Mouse (Mus musculus): ENCODE measurements around the gene Clpx. TPM values are rescaled to one million over a fixed set of nuclear protein-coding genes. Genes with fewer than 3 reads are reported as not detected.
"Not testable (repeated sequence)": the region's sequence is repeated elsewhere in the genome, so short reads cannot be mapped to it uniquely, and the experiment has no call there.

Gene Clpx
- 15.8 and 24.0 TPM in 2 replicates for total RNA-seq (2014; fragmentation: Nextera tagmentation)
- total RNA-seq (2017) = 44.3 and 51.7 TPM in 2 replicates

DNA sequence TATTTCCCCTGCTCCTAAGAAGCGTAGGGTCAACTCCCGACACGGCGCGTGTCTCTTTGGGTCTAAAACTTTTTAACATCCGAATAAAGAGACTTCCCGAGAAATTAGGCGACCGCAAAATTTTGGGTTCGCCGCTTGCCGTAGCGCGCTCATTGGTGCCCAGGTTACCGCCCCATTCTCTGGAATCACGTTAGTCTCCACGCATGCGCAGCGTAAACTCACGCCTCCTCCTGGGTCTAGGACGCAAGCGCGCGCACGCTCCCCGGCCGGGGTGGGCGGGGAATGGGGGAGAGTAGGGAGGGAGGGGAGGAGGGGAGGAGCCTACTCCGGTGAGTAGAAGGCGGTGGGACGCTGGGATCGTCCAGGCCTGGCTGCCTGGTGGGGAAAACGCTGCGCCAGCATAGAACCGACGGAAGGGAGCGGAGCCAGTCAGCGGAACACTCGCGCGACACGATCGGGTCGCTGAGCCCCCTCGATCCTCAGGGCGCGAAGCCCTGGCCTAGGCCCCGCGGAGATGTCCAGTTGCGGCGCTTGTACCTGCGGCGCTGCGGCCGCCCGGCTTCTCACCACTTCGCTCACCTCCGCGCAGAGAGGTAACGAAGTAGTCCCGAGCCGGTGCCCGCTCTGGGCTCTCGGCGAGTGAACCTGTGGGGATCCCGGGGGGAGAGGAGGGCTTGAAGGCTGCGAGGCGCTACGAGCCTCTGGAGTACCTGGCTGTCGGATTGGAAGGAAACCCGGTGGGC is at the start of gene Clpx:
Clpx (plus strand) TSS at position 288 of the 743 bp plus-strand sequence.
- ATAC-seq (replicated peaks; ENCODE audit: poor library complexity, severe bottlenecking) = peak; percentile 94

DNA sequence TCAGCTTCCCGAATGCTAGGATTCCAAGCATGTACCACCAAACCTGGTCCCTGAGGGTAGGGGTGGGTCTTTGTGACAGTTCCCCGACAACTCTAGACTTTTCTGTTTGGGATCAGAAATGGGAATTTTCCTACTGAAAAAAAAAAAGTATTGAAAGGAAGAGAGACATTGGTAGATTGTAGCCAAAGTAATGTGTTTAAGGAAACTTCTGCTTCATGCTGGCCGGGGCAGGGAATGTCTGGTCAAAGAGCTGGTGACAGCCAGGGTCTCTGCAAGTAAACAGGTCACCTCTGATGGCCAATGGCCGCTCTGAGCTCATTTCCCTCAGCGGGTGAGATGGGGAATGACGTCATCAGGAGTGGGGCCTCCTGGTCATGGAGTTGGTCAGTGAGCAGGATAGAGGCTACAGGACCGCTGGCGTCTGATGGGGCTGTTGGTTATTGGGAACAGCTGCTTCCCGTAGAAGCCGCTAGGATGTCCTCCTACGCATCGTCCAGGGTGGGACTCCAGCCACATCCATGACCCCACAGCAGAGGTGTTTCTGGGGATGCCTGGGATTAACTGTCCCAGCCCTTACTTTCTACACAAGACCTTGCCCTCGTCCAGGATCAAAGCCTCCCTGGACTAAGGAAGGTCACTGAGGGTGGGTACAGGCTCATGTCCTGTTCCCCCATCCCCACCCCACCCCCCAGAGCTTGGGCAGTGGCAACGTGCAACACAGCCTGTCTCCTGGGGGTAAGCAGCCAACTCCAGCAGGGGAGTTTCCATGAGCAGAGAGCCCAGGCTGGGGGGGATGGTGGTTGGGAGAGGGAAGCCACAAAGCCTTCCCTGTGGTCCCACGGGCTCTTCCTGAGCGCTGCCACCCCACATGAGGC is 46.3 kb upstream of the Clpx start:
- ATAC-seq (replicated peaks; ENCODE audit: poor library complexity, severe bottlenecking) = no peak

DNA sequence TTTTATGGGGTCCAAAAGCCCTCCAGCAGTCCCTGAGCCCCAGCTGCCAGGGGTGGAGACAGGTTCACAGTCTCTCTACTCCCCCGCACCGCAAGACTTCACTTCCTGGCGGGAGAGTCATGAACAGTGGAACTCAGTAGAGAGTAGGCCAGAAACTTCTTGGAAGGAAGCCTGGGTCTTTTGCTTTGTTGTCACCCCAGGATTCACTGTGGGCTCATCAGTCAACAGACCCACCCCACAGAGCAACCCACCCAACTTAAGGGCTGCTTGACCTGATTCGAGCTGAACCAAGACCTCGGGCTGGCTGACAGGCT is 45.7 kb upstream of the Clpx start:
- ATAC-seq (replicated peaks; ENCODE audit: poor library complexity, severe bottlenecking) = no peak

DNA sequence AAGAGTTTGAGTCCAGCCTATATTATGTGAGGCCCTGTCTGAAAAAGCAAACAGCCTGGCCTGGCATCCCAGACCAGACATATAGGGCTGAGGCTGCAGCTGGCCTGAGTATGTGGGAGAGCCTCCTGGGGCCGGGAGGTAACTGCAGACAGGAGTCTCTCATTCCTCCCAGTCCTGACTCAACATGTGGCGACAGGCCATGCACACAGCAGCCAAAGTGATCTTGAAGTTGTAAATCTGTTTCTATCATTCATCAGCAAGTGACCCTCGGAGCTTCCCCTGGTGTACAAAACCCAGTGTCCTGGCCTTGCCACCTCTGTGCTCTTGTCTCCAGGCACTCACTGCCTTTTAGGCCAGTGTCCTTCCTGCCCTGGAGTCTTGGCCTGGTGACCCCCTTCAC is 42.0 kb upstream of the Clpx start:
- ATAC-seq (replicated peaks; ENCODE audit: poor library complexity, severe bottlenecking) = no peak

DNA sequence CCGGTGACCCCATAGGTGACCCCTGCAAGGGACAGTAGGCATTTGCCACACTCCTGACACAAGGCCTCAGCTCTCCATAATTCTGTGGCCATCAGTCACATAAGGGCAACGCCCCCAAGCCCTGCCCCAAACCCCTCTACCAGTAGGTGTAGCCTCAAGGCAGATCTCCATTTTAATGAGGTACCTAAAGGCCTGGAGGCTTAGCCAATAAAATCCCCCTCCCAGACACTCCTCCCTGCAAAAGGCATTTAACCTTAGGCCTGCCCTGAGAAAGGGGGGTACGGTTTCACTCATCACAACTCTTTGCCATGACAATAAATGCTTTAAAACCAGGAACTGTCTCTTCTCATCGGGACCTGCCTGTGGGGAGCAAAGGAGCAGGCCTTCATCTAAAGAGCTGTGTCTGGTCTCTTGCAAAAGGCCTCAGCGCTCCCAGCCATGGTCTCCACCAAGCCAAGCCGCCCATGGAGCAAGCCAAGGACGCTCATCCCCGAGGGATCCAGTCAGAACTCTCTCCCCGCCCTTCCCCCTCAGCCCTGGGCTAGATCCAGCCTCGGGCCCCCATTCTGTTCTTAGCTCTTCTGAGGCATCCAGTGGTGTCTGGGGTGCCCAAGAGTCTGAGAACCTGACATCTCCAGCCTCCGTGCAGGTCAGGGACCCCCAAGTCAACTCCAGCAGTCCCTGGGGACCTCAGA is 38.0 kb upstream of the Clpx start:
- no peak for ATAC-seq (replicated peaks; ENCODE audit: poor library complexity, severe bottlenecking)

DNA sequence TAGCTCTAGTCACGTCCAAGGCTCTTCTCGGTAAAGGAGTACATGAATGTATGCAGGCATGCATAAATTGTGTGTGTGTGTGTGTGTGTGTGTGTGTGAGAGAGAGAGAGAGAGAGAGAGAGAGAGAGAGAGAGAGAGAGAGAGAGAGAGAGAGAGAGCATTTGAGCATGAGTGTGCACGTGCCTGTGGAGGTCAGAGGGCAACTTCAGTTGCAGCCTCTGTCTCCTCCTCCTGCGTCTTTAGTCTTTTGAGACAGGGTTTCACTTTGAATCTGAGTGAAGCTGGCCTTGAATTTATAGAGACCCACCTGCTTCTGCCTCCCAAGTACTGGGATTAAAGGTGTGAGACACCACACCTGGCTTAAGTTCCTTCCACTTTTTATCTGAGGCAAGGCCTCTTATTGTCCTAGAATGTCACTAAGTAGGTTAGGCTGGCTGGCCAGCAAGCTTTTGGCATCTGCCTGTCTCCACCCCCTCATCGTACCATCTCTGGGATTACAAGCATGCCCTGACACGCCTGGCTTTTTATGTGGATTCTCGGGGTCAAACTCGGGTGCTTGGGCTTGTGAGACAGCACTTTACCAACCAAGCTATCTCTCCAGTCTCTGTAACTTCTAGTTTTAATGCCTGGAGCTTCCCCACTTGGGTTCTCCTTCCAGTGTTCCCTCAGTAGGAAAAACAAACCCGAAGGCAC is 36.7 kb upstream of the Clpx start:
- ATAC-seq (replicated peaks; ENCODE audit: poor library complexity, severe bottlenecking) = no peak

DNA sequence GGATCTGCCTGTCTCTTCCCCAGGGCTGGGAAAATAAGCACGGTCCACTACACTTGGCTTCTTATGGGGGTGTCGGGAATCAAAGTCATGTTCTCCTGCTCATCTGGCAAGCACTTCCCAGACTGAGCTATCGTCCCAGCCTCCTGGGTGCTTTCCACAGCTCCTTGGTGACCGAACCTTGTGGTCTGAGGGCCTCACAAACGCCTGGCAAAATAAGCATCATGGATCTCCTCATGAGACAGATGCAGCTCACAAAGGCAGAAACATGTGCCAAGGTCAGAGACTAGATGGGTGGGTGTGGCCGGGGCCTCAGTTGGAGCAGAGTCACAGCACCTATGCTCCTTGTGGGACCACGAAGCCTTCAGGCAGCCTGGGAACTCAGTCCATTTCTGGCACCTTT is 34.7 kb upstream of the Clpx start:
- ATAC-seq (replicated peaks; ENCODE audit: poor library complexity, severe bottlenecking) = no peak

DNA sequence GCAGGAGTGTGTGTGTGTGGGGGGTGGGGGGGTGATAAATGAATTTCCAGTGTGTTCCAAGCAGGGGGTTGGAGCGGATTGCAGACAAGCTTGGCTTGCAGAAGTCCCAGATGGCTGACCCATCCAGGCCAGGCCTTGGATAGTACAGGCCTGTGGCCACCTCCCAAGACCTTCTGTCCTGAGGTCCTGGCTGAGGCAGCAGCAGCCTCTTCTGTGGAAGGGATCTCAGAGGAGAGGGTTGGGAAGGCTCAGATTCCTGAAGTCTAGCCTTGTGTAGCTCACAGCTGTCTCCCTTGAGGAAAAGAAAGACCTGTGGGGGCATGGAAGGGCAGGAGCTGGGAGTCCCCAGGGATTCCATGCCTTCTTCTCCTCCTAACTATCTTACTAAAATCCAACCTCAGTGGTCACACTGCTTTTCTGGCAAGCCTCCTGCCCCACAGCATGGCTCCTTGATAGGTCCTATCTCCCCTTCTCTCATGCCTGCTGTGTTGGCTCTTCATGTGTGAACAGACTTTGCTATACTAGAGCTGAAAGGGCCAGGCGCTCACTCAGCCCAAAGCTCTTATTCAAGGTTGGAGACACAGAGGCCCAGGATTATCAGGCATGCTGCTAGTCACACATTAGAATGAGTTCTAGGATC is 32.3 kb upstream of the Clpx start:
- no peak for ATAC-seq (replicated peaks; ENCODE audit: poor library complexity, severe bottlenecking)

DNA sequence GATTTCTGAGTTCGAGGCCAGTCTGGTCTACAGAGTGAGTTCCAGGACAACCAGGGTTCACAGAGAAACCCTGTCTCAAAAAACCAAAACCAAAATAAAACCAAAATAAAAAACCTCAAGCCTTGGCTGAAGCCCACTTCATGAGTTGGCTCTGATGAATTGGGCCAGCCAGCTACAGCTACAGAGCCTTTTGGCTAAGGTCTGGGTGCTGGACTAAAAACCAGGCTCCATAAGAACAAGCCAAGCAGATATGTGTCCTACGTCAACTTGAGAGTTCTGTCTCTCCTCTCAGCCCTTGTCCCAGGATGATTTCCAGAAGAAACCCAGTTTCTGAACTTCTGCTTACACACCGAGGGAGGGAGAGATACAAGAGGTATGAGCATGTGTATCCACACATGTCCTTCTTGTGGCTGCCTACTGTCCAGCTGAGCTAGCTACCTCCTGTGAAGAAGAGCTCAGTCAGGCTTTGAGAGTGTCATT is 31.4 kb upstream of the Clpx start:
- no peak for ATAC-seq (replicated peaks; ENCODE audit: poor library complexity, severe bottlenecking)

DNA sequence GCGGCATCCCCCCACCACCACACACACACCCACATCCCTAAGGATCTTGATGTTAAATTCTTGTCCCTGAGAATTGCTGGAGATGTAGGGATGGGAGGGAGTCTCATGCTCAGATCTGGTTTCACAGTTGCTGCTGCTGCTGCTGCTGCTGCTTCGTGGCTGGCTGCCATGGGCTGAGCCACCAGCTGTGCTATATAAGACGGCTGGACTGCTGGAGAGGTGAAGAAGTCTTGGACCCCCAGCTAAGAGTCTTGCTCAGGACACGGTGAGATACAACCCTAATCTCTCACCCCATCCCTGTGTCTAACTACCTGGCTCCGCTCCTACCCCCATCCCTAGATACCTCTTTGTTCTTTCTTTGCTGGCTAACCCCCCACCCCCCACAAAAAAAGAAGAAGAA is 29.1 kb upstream of the Clpx start, which contains the start of gene Cilp:
Cilp (plus strand) TSS at position 222 of the 400 bp plus-strand sequence.
- ATAC-seq (replicated peaks; ENCODE audit: poor library complexity, severe bottlenecking) = no peak

DNA sequence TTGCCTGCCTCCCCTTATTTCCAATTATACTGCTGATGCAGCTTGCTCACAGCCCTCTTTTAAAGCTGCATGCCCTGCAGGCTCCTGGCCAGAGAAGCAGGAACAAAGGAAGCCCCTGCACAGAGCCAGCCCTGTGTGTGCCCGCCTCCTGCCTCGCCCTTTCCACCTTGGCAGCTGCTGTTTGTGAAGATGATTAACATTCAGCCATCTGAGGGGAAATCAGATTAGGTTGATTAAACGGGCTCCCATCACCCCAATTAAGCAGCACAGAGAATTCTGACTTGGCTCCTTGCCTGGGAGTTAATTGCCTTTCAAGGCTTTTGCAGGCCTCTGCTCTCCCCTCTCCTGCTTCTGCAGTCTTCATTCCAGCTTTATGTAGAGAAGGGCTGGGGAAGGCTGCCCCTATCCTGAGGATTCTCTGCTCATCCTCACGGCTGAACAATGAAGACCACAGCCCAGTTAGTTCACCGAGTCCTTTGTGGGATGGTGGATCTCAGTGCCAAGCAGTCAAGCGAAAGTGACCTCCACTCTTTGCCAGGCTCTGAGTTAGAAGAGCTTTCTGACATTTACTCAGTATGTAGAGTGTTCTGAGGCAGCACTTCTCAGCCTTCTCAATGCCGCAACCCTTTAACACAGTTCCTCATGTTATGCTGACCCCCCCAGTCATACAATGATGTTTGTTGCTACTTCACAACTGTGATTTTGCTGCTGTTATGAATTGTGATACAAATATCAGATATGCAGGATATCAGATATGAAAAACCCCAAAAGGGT is 26.1 kb upstream of the Clpx start:
- no peak for ATAC-seq (replicated peaks; ENCODE audit: poor library complexity, severe bottlenecking)

DNA sequence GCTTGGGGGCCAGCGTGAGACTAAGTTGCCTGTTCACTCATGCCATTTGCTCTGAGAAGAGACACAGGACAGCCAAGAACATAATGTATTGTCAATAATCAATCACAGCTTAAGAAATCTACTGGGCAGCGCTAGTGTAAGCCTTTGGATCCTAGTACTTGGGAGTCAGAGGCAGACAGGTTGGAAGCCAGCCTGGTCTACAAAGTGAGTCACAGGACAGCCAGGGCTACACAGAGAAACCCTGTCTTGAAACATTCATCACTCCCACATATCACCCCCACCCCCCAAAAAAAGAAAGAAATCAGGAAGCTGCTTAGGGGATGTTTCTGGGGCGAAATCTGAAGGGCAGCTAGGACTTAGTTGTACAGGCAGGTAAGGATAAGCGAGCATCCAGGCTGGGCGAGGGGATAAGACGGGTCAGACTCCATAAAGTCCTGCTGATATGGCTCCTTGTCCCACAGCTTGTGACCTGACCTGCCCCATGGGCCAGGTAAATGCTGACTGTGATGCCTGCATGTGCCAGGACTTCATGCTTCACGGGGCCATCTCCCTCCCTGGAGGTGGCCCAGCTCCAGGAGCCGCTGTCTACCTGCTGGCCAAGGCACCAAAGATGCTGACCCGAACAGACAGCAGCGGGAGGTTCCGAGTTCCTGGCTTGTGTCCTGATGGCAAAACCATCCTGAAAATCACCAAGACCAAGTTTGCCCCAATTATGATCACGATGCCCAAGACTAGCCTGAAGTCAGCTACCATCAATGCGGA is 20.8 kb upstream of the Clpx start:
- no peak for ATAC-seq (replicated peaks; ENCODE audit: poor library complexity, severe bottlenecking)

DNA sequence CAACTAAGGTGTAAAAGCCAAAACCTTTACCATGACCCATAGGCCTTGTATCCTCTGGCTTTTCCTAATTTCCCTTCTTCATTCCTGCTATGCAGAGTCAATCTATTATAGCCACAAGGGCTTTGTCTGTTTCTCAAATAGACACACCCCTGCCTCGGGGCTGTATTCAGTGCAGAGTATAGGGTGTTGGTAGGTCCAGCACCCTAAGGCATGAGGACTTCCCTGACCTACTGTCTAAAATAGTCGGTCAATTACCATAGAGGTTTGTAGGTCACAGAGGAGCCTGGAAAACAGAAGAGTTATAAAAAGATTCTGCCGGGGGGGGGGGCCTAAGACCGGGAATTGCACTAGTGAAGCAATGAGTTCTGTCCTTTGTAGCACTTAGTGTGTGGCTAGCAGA is 20.2 kb upstream of the Clpx start:
- no peak for ATAC-seq (replicated peaks; ENCODE audit: poor library complexity, severe bottlenecking)

DNA sequence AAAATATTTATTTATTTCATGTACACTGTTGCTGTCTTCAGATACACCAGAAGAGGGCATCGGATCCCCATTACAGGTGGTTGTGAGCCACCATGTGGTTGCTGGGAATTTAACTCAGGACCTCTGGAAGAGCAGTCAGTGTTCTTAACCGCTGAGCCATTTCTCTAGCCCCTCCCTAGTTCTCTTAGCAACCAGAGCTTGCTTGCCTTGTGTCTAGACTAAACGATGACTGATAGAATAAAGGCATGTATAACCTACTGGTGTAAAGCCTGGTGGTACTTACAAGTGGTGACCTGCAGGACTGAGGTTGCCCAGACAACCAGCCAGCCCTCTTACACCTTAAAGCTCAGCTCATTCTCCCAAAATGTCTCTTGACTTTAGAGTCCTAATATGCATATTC is 19.2 kb upstream of the Clpx start:
- not testable (repeated sequence) for ATAC-seq (replicated peaks; ENCODE audit: poor library complexity, severe bottlenecking)

DNA sequence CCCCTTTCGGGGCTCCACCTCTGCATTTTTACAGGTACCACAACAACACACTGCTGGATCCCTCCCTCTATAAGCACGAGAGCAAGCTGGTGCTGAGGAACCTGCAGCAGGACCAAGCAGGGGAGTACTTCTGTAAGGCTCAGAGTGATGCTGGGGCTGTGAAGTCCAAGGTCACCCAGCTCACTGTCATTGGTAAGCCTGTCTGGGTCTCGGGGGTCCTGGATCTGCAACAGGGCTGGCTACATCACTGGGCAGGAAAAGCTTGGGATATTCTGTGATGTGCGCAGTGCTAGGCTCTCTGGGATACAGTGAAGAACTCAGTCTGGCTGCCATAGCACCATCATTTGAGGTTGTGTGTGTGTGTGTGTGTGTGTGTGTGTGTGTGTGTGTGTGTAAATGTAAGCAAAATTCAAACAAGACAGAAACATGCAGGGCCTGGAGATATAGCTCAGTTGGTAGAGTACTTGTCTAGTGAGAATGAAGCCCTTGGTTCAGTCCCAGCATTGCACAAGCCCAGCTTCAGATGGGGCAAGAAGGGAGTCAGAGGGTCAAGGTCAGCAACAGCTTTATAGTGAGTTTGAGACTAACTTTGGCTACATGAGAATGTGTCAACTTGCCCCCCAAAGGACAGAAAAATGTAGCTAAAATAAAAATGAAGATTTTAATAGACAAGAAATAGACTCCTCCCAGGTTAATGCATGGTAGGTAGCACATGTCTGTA is 18.1 kb upstream of the Clpx start:
- ATAC-seq (replicated peaks; ENCODE audit: poor library complexity, severe bottlenecking) = no peak

DNA sequence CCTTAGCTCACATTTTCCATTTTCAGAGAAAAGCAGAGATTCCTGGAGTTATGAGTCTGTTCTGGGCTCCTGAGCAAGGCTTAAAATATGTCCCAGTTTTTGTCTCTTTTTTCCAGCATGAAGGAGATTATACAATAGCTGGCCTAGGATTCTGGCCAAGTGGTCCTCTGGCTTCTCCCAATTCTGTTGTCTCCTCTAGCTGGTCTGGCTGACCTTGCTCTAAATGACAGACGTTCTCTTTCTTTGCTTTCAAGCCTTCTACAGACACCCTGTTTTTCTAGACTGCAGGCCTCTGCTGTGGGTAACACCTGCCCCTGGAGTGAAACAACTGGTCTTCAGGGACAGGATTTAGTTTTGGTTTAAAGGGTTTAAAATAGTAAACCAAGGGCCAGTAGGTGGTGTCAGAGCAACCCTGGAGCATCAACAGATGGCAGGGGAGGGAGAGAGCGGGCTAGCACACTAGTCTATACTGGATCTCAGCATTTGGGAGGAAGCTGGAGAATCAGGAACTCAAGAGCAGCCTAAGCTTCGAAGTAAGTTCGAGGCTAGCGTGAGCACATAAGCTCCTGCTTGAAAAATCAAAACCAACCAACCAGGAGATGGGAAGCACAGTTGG is 12.4 kb upstream of the Clpx start:
- no peak for ATAC-seq (replicated peaks; ENCODE audit: poor library complexity, severe bottlenecking)

DNA sequence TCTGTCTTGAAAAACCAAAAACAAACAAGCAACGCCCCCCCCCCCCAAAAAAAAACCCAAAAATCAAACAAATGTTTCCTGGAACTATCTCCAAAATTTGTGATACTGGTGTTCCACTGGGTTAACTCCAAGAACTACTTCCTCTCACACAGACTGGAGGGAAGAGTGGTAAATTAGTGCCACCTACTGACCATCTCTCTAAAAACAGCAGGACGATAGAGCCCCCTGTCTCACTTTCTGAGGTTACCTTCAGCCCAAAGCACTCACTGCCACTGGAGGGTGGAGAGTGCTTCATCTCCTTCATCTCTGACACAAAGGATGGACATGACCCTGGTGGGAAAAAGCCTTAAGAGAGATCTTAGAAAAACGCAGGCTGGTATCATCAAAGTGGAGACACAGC is 10.8 kb upstream of the Clpx start:
- ATAC-seq (replicated peaks; ENCODE audit: poor library complexity, severe bottlenecking) = peak; percentile 74
